Mouse (Mus musculus): ENCODE measurements at regions not wholly inside any gene's neighbourhood (a gene's known extent, or its start where the extent isn't known, plus 50 kb on each side); places are given as distances from the start of the nearest gene placed in this dataset.

DNA sequence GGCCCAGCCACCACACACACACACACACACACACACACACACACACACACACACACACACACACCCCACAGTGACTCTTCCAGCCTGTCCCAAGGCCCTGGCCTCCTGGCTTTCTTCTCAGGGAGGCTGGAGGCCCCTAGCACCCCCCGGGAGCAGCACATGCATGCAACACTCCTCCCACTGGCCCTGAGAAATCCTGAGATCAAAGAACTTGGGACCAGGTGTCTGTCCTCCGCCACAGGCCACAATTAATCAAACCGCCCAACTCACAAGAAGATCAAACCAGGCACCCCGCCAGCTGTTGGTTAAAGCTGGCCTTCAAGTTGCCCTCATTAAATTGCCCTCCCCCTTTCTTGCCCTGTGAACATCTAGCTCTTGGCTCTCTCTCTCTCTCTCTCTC lies 143.8 kb upstream of the Zfp703 start:
- no peak overlapping the region for H3K27ac ChIP-seq (ENCODE audit: low read depth, low read length)
- no peaks in the 10 kb centered on the region for H3K27me3 ChIP-seq (ENCODE audit: control insufficient read depth, insufficient read depth, low read length)
- H3K9ac ChIP-seq (ENCODE audit: low read length), result no peak overlapping the region
- 17% methylated on average over 4 of the region's 4 CpGs for WGBS
- no peaks in the 10 kb centered on the region for H3K4me1 ChIP-seq (ENCODE audit: control insufficient read depth, insufficient read depth, low read length)
- no peak for DNase-seq (ENCODE audit: low spot score, missing footprints)
- H3K4me3 ChIP-seq (ENCODE audit: low read depth, low read length), result no peak overlapping the region
- H3K4me2 ChIP-seq, result no peak overlapping the region
- ATAC-seq (ENCODE audit: low FRiP score), result peak; percentile 69; the same call in 1 of the 2 replicates
- H3K9me3 ChIP-seq (ENCODE audit: control insufficient read depth, low read length), result no peaks in the 10 kb centered on the region
- no peaks in the 10 kb centered on the region for H3K36me3 ChIP-seq (ENCODE audit: control insufficient read depth, insufficient read depth, low read length)

- Histone ChIP-seq H3K4me1 (ENCODE audit: control insufficient read depth, insufficient read depth, low read length) (no peaks in the 10 kb centered on the region), H3K9ac (ENCODE audit: low read length) (no peak overlapping the region), H3K36me3 (ENCODE audit: control insufficient read depth, insufficient read depth, low read length) (no peaks in the 10 kb centered on the region), H3K9me3 (ENCODE audit: control insufficient read depth, low read length) (no peaks in the 10 kb centered on the region), H3K27ac (ENCODE audit: low read depth, low read length) (no peak overlapping the region), H3K27me3 (ENCODE audit: control insufficient read depth, insufficient read depth, low read length) (no peaks in the 10 kb centered on the region), H3K4me2 (no peak overlapping the region), H3K4me3 (ENCODE audit: low read depth, low read length) (no peak overlapping the region)
- WGBS, result 54% methylated on average over 5 of the region's 5 CpGs
- DNase-seq (ENCODE audit: low spot score, missing footprints), result peak; percentile 80
- ATAC-seq (ENCODE audit: low FRiP score), result no peak
These were observed 143.3 kb upstream of the Zfp703 start for GRCm38 (mm10) chr8:26833784-26834183.

GRCm38 (mm10) chr8:26834604-26835003 lies 142.5 kb upstream of the Zfp703 start:
- H3K27me3 ChIP-seq (ENCODE audit: control insufficient read depth, insufficient read depth, low read length), result no peaks in the 10 kb centered on the region
- ATAC-seq (ENCODE audit: low FRiP score) (no peak), DNase-seq (ENCODE audit: low spot score, missing footprints) (no peak)
- H3K36me3 ChIP-seq (ENCODE audit: control insufficient read depth, insufficient read depth, low read length), result no peaks in the 10 kb centered on the region
- H3K4me1 ChIP-seq (ENCODE audit: control insufficient read depth, insufficient read depth, low read length), result no peaks in the 10 kb centered on the region
- no peaks in the 10 kb centered on the region for H3K9me3 ChIP-seq (ENCODE audit: control insufficient read depth, low read length)
- no peak overlapping the region for H3K4me2 ChIP-seq
- H3K4me3 ChIP-seq (ENCODE audit: low read depth, low read length), result no peak overlapping the region
- no peak overlapping the region for H3K9ac ChIP-seq (ENCODE audit: low read length)
- H3K27ac ChIP-seq (ENCODE audit: low read depth, low read length), result no peak overlapping the region
- 84% methylated on average over 13 of the region's 13 CpGs for WGBS

GRCm38 (mm10) chr8:26835076-26835475 lies 142.0 kb upstream of the Zfp703 start:
- DNase-seq (ENCODE audit: low spot score, missing footprints), result peak; percentile 73
- H3K4me2 ChIP-seq, result no peak overlapping the region
- no peaks in the 10 kb centered on the region for H3K36me3 ChIP-seq (ENCODE audit: control insufficient read depth, insufficient read depth, low read length)
- no peaks in the 10 kb centered on the region for H3K9me3 ChIP-seq (ENCODE audit: control insufficient read depth, low read length)
- H3K9ac ChIP-seq (ENCODE audit: low read length), result no peak overlapping the region
- no peak overlapping the region for H3K4me3 ChIP-seq (ENCODE audit: low read depth, low read length)
- H3K27me3 ChIP-seq (ENCODE audit: control insufficient read depth, insufficient read depth, low read length), result no peaks in the 10 kb centered on the region
- 66% methylated on average over 8 of the region's 8 CpGs for WGBS
- no peak overlapping the region for H3K27ac ChIP-seq (ENCODE audit: low read depth, low read length)
- no peak for ATAC-seq (ENCODE audit: low FRiP score)
- no peaks in the 10 kb centered on the region for H3K4me1 ChIP-seq (ENCODE audit: control insufficient read depth, insufficient read depth, low read length)

- Histone ChIP-seq H3K4me2 (no peak overlapping the region), H3K9ac (ENCODE audit: low read length) (no peak overlapping the region), H3K9me3 (ENCODE audit: control insufficient read depth, low read length) (no peaks in the 10 kb centered on the region), H3K27me3 (ENCODE audit: control insufficient read depth, insufficient read depth, low read length) (no peaks in the 10 kb centered on the region), H3K4me3 (ENCODE audit: low read depth, low read length) (no peak overlapping the region), H3K36me3 (ENCODE audit: control insufficient read depth, insufficient read depth, low read length) (no peaks in the 10 kb centered on the region), H3K27ac (ENCODE audit: low read depth, low read length) (no peak overlapping the region), H3K4me1 (ENCODE audit: control insufficient read depth, insufficient read depth, low read length) (no peaks in the 10 kb centered on the region)
- ATAC-seq (ENCODE audit: low FRiP score) (no peak), DNase-seq (ENCODE audit: low spot score, missing footprints) (peak; percentile 35)
- 81% methylated on average over 6 of the region's 6 CpGs for WGBS
These were observed 141.5 kb upstream of the Zfp703 start for GRCm38 (mm10) chr8:26835616-26836015.

- Histone ChIP-seq H3K27me3 (ENCODE audit: control insufficient read depth, insufficient read depth, low read length) (no peaks in the 10 kb centered on the region), H3K4me1 (ENCODE audit: control insufficient read depth, insufficient read depth, low read length) (0 out of 2 replicates have a peak, but pooled peaks cover 3% of the 10 kb centered on the region), H3K9ac (ENCODE audit: low read length) (no peak overlapping the region), H3K4me2 (no peak overlapping the region), H3K36me3 (ENCODE audit: control insufficient read depth, insufficient read depth, low read length) (no peaks in the 10 kb centered on the region), H3K27ac (ENCODE audit: low read depth, low read length) (no peak overlapping the region), H3K9me3 (ENCODE audit: control insufficient read depth, low read length) (no peaks in the 10 kb centered on the region), H3K4me3 (ENCODE audit: low read depth, low read length) (no peak overlapping the region)
- DNase-seq (ENCODE audit: low spot score, missing footprints), result peak; percentile 41
- ATAC-seq (ENCODE audit: low FRiP score), result no peak
- 88% methylated on average over 7 of the region's 7 CpGs for WGBS
These were observed 140.6 kb upstream of the Zfp703 start for GRCm38 (mm10) chr8:26836552-26836951.

GRCm38 (mm10) chr8:26840286-26840685 lies 136.8 kb upstream of the Zfp703 start:
- WGBS, result 60% methylated on average over 2 of the region's 2 CpGs

DNA sequence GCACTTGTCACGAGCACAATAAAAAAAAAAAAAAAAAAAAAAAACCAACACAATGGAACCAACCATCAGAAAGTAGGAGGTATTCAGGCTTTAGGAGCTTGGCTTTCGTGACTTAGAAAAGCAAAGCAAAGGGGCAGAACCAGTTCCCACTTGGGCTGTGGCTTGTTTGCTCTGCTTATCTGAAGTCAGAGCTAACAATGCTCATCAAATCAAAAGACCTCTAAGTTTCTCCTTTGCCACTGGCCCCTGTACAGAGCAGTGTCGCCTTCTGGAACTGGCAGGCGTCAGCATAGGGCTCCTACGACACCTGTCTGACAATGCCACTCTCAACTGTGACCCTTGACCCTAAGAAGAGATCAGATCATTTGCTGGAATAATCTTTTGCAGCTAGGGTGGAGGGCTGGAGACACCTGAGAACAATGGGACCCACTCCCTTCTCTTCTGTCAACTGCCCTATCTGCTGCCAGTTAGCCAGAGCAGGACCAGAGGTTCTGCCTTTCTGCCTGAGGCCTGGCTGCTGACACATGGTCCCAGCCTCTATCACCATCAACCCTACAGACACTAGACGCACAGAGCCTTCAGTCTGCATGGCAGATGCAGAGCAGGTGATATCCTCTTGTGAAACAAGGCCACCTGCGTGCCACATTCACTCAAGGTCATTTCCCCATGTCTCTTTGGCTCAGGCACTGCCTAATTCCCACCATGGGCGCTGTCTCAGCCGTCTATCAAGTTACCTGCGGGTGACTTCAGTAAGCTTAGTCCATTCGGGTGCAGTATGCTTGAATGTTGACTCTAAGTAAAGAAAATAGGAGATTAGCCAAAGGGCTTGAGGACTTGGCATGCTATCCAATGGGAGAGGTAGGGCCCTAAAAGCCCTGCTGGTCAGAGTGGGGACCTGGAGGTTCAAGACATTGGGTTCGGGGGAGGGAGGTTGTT lies 136.1 kb upstream of the Zfp703 start:
- H3K4me3 ChIP-seq (ENCODE audit: low read depth, low read length), result no peak overlapping the region
- peak; percentile 81 for DNase-seq (ENCODE audit: low spot score, missing footprints)
- peaks cover 5% of the 10 kb centered on the region; the same call in 1 of the 2 replicates for H3K4me1 ChIP-seq (ENCODE audit: control insufficient read depth, insufficient read depth, low read length)
- no peak overlapping the region for H3K9ac ChIP-seq (ENCODE audit: low read length)
- H3K9me3 ChIP-seq (ENCODE audit: control insufficient read depth, low read length), result no peaks in the 10 kb centered on the region
- no peaks in the 10 kb centered on the region for H3K27me3 ChIP-seq (ENCODE audit: control insufficient read depth, insufficient read depth, low read length)
- 67% methylated on average over 12 of the region's 12 CpGs for WGBS
- H3K36me3 ChIP-seq (ENCODE audit: control insufficient read depth, insufficient read depth, low read length), result no peaks in the 10 kb centered on the region
- ATAC-seq (ENCODE audit: low FRiP score), result no peak
- H3K27ac ChIP-seq (ENCODE audit: low read depth, low read length), result no peak overlapping the region
- H3K4me2 ChIP-seq, result no peak overlapping the region

More at GRCm38 (mm10) chr8:26840286-26840685, 136.8 kb upstream of the Zfp703 start:
- DNase-seq (ENCODE audit: low spot score, missing footprints) (peak; percentile 81), ATAC-seq (ENCODE audit: low FRiP score) (no peak)
- Histone ChIP-seq H3K27me3 (ENCODE audit: control insufficient read depth, insufficient read depth, low read length) (no peaks in the 10 kb centered on the region), H3K9ac (ENCODE audit: low read length) (no peak overlapping the region), H3K36me3 (ENCODE audit: control insufficient read depth, insufficient read depth, low read length) (no peaks in the 10 kb centered on the region), H3K27ac (ENCODE audit: low read depth, low read length) (no peak overlapping the region), H3K4me3 (ENCODE audit: low read depth, low read length) (no peak overlapping the region), H3K4me1 (ENCODE audit: control insufficient read depth, insufficient read depth, low read length) (0 out of 2 replicates have a peak, but pooled peaks cover 3% of the 10 kb centered on the region), H3K9me3 (ENCODE audit: control insufficient read depth, low read length) (no peaks in the 10 kb centered on the region), H3K4me2 (no peak overlapping the region)

DNA sequence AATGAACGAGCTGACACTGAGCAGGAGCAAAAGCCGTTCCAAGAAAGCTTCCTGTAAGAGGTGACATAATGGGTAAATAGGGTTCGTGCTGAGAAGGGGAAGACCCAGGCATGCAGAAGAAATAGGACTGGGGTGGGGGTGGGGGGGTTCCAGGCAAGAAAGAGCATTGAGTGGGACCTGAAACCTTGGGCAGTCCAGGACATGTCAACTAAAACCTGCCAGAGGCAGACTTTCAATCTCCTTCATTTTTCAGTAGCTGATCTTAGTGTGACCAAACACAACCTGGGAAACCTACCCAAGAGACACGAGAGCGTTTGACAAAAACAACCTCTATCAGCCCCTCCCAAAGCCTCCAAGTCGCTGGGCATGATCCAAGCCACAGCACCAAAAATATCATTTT lies 133.4 kb upstream of the Zfp703 start:
- Histone ChIP-seq H3K4me3 (ENCODE audit: low read depth, low read length) (no peak overlapping the region), H3K27ac (ENCODE audit: low read depth, low read length) (no peak overlapping the region), H3K9ac (ENCODE audit: low read length) (no peak overlapping the region), H3K9me3 (ENCODE audit: control insufficient read depth, low read length) (no peaks in the 10 kb centered on the region), H3K36me3 (ENCODE audit: control insufficient read depth, insufficient read depth, low read length) (no peaks in the 10 kb centered on the region), H3K4me1 (ENCODE audit: control insufficient read depth, insufficient read depth, low read length) (peaks cover 5% of the 10 kb centered on the region; the same call in 1 of the 2 replicates), H3K27me3 (ENCODE audit: control insufficient read depth, insufficient read depth, low read length) (no peaks in the 10 kb centered on the region), H3K4me2 (no peak overlapping the region)
- ATAC-seq (ENCODE audit: low FRiP score), result no peak
- no peak for DNase-seq (ENCODE audit: low spot score, missing footprints)
- 81% methylated on average over 6 of the region's 6 CpGs for WGBS

All from midbrain, embryonic 11.5 days (tissue).